Mouse (Mus musculus): Measurements from ENCODE around the gene Cntn4. TPM values are rescaled to one million over a fixed set of nuclear protein-coding genes. Genes with fewer than 3 reads are reported as not detected.

Cntn4 gene
- polyA plus RNA-seq, 2 experiments: 1.2 to 1.9 TPM

DNA sequence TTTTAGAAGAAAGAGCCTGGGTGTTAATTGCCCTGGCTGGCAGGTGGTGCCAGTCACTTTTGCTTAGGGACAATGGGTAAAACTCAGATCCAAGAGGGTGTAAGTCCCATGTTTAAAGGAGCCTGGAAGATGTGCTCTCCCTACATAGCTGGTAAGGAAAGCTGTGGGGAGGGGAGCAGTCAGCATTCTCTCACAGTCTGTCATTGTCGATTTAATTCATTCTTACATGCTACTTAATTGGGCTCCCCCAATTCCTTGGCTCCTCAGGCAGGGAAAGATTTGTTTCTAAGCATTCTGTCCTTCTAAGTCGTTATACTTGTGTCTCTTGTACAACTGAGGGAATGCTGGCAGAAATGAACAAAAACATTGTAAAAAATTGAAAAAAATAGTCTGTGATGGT is 4.0 kb downstream of the Cntn4 start:
- Histone ChIP-seq H3K4me2 (replicated peaks; ENCODE audit: low read depth, low read length, severe bottlenecking) (no peak overlapping the region), H3K27ac (replicated peaks; ENCODE audit: low read depth, low read length) (no peak overlapping the region), H3K9ac (ENCODE audit: low read depth, low read length, severe bottlenecking) (no peak overlapping the region), H3K4me3 (replicated peaks; ENCODE audit: low read length) (no peak overlapping the region), H3K4me1 (ENCODE audit: control insufficient read depth, insufficient read depth, low read length) (peaks cover 4% of the 10 kb centered on the region; the same call in 1 of the 2 replicates), H3K27me3 (ENCODE audit: control insufficient read depth, insufficient read depth, low read length) (peaks cover 42% of the 10 kb centered on the region), H3K36me3 (ENCODE audit: control insufficient read depth, insufficient read depth, low read length) (no peaks in the 10 kb centered on the region), H3K9me3 (ENCODE audit: control insufficient read depth, low read length) (no peaks in the 10 kb centered on the region)
- DNase-seq (ENCODE audit: low spot score) (no peak), ATAC-seq (ENCODE audit: low FRiP score, low read depth) (no peak)
- no peak for TF ChIP-seq POLR2A (IDR thresholded peaks at IDR 0.05; ENCODE audit: borderline replicate concordance, extremely low read depth, insufficient read depth, insufficient read length)
- WGBS: 59% methylated on average over 2 of the region's 2 CpGs

DNA sequence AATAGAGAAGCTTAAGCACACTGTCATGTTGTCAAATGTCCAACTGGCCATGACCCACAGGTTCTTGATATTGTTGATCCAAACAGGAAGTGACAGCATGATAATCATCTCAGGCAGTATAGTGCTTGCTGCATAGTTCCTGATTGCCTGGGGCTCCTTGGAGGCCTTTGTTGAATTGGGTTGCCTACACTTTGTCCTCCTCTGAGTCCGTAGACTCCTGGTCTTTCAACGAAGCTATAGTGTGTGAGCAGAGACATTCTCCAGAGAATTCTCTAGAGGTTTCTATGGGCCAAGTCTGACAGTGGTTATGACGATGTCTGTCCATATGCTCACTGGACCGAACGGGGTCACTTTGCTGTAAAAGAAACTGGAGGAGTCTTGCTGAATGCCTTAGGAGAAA is 5.8 kb downstream of the Cntn4 start:
- Histone ChIP-seq H3K36me3 (ENCODE audit: control insufficient read depth, insufficient read depth, low read length) (no peaks in the 10 kb centered on the region), H3K27ac (replicated peaks; ENCODE audit: low read depth, low read length) (no peak overlapping the region), H3K27me3 (ENCODE audit: control insufficient read depth, insufficient read depth, low read length) (peaks cover 26% of the 10 kb centered on the region), H3K9ac (ENCODE audit: low read depth, low read length, severe bottlenecking) (no peak overlapping the region), H3K9me3 (ENCODE audit: control insufficient read depth, low read length) (no peaks in the 10 kb centered on the region), H3K4me1 (ENCODE audit: control insufficient read depth, insufficient read depth, low read length) (no peaks in the 10 kb centered on the region), H3K4me3 (replicated peaks; ENCODE audit: low read length) (no peak overlapping the region), H3K4me2 (replicated peaks; ENCODE audit: low read depth, low read length, severe bottlenecking) (no peak overlapping the region)
- ATAC-seq (ENCODE audit: low FRiP score, low read depth) (no peak), DNase-seq (ENCODE audit: low spot score) (no peak)
- TF ChIP-seq POLR2A (IDR thresholded peaks at IDR 0.05; ENCODE audit: borderline replicate concordance, extremely low read depth, insufficient read depth, insufficient read length): no peak
- 79% methylated on average over 5 of the region's 5 CpGs for WGBS

DNA sequence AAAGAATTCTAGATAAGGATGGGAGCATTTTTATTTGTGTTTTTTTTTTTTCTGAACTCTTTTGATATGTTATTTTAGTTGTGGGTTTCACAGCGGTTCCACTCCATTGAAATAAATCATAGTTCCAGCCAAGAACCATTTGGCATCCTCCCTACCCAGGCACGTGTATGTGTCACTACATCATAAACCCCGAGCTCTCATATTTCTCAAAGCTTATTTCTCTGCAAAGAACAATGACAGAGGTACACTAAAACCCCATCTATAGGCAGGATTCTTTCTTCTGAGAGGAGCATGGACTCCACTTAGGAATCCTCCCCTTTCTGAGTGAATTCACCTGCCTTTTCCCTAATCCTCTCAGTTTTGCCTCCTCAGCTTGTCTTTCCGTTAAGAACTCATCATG is 6.7 kb downstream of the Cntn4 start:
- DNase-seq (ENCODE audit: low spot score) (no peak), ATAC-seq (ENCODE audit: low FRiP score, low read depth) (no peak)
- Histone ChIP-seq H3K4me2 (replicated peaks; ENCODE audit: low read depth, low read length, severe bottlenecking) (no peak overlapping the region), H3K4me1 (ENCODE audit: control insufficient read depth, insufficient read depth, low read length) (no peaks in the 10 kb centered on the region), H3K9ac (ENCODE audit: low read depth, low read length, severe bottlenecking) (no peak overlapping the region), H3K27ac (replicated peaks; ENCODE audit: low read depth, low read length) (no peak overlapping the region), H3K27me3 (ENCODE audit: control insufficient read depth, insufficient read depth, low read length) (peaks cover 18% of the 10 kb centered on the region), H3K36me3 (ENCODE audit: control insufficient read depth, insufficient read depth, low read length) (no peaks in the 10 kb centered on the region), H3K4me3 (replicated peaks; ENCODE audit: low read length) (no peak overlapping the region), H3K9me3 (ENCODE audit: control insufficient read depth, low read length) (no peaks in the 10 kb centered on the region)
- TF ChIP-seq POLR2A (IDR thresholded peaks at IDR 0.05; ENCODE audit: borderline replicate concordance, extremely low read depth, insufficient read depth, insufficient read length): no peak
- WGBS: 49% methylated on average over 4 of the region's 4 CpGs

DNA sequence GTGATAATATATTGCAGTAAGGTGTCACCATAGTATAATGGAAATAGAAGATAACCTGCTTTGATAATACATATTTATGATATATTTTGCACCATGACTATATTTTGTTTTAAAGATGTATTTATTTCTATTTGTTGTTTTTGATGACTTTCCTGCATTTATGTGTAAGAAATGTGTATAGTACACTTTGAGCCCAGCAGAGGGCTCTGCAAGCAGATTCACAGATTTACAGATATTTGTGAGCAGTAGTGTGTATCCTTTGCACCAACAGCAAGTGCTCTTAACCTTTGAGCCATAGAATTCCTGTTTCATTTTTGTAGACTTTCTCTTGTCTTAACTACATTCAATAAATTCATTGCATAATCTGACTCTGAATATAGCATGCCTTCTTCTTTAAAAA is 10.7 kb downstream of the Cntn4 start:
- DNase-seq (ENCODE audit: low spot score) (no peak), ATAC-seq (ENCODE audit: low FRiP score, low read depth) (no peak)
- H3K36me3 ChIP-seq (ENCODE audit: control insufficient read depth, insufficient read depth, low read length): no peaks in the 10 kb centered on the region
- no peaks in the 10 kb centered on the region for H3K4me1 ChIP-seq (ENCODE audit: control insufficient read depth, insufficient read depth, low read length)
- no peak overlapping the region for H3K27ac ChIP-seq (replicated peaks; ENCODE audit: low read depth, low read length)
- no peaks in the 10 kb centered on the region for H3K9me3 ChIP-seq (ENCODE audit: control insufficient read depth, low read length)
- H3K9ac ChIP-seq (ENCODE audit: low read depth, low read length, severe bottlenecking): no peak overlapping the region
- no peak for TF ChIP-seq POLR2A (IDR thresholded peaks at IDR 0.05; ENCODE audit: borderline replicate concordance, extremely low read depth, insufficient read depth, insufficient read length)
- H3K4me2 ChIP-seq (replicated peaks; ENCODE audit: low read depth, low read length, severe bottlenecking): no peak overlapping the region
- H3K27me3 ChIP-seq (ENCODE audit: control insufficient read depth, insufficient read depth, low read length): no peaks in the 10 kb centered on the region
- H3K4me3 ChIP-seq (replicated peaks; ENCODE audit: low read length): no peak overlapping the region

DNA sequence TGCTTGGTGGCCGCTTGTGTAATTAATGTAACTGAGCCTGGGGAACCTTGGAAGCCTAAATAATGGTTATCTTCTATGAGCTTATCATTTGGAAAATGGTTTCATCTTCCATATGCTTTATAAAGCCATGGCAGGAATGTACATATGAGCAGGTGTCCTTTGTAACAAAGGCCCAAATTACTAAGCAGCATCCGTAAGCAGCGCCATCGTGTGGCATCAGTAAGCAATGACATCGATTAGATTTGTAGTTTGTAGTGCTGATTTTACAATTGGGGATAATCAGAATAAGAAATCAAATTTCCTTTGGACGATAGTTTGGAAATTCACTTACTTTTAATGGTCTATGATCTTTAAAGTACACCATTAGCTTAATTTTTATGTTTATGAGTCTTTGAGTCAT is 64.6 kb downstream of the Cntn4 start:
- Histone ChIP-seq H3K27ac (replicated peaks; ENCODE audit: low read depth, low read length) (no peak overlapping the region), H3K4me3 (replicated peaks; ENCODE audit: low read length) (no peak overlapping the region), H3K9me3 (ENCODE audit: control insufficient read depth, low read length) (no peaks in the 10 kb centered on the region), H3K36me3 (ENCODE audit: control insufficient read depth, insufficient read depth, low read length) (no peaks in the 10 kb centered on the region), H3K4me1 (ENCODE audit: control insufficient read depth, insufficient read depth, low read length) (no peaks in the 10 kb centered on the region), H3K4me2 (replicated peaks; ENCODE audit: low read depth, low read length, severe bottlenecking) (no peak overlapping the region), H3K9ac (ENCODE audit: low read depth, low read length, severe bottlenecking) (no peak overlapping the region), H3K27me3 (ENCODE audit: control insufficient read depth, insufficient read depth, low read length) (no peaks in the 10 kb centered on the region)
- no peak for TF ChIP-seq POLR2A (IDR thresholded peaks at IDR 0.05; ENCODE audit: borderline replicate concordance, extremely low read depth, insufficient read depth, insufficient read length)
- 28% methylated on average over 6 of the region's 6 CpGs for WGBS
- DNase-seq (ENCODE audit: low spot score) (no peak), ATAC-seq (ENCODE audit: low FRiP score, low read depth) (no peak)

DNA sequence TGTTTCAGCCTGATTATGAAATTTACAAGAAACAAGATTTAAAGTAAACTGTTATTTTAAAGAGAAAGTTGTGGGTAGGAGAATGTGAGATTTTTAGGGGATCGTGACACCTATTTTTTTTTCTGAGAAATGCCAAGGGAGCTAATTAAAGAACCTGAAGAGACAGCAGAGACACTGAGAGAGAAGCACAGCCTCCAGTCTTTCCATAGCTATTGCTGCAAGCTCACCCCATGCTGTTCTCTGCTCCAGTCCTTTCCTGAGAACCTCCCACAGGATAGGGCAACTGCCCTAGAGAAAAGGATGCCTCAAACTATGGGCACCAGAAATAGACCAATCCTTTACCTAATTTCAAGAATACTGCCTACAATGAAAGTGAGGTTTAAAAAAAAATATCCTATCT is 103.2 kb downstream of the Cntn4 start:
- no peak overlapping the region for H3K9ac ChIP-seq (ENCODE audit: low read depth, low read length, severe bottlenecking)
- H3K4me2 ChIP-seq (replicated peaks; ENCODE audit: low read depth, low read length, severe bottlenecking): no peak overlapping the region
- no peak overlapping the region for H3K27ac ChIP-seq (replicated peaks; ENCODE audit: low read depth, low read length)
- TF ChIP-seq POLR2A (IDR thresholded peaks at IDR 0.05; ENCODE audit: borderline replicate concordance, extremely low read depth, insufficient read depth, insufficient read length): no peak
- DNase-seq (ENCODE audit: low spot score): no peak
- no peaks in the 10 kb centered on the region for H3K36me3 ChIP-seq (ENCODE audit: control insufficient read depth, insufficient read depth, low read length)
- WGBS: 75% methylated on average over 1 of the region's 1 CpGs
- H3K9me3 ChIP-seq (ENCODE audit: control insufficient read depth, low read length): no peaks in the 10 kb centered on the region
- ATAC-seq (ENCODE audit: low FRiP score, low read depth): no peak
- H3K4me1 ChIP-seq (ENCODE audit: control insufficient read depth, insufficient read depth, low read length): no peaks in the 10 kb centered on the region
- no peak overlapping the region for H3K4me3 ChIP-seq (replicated peaks; ENCODE audit: low read length)
- no peaks in the 10 kb centered on the region for H3K27me3 ChIP-seq (ENCODE audit: control insufficient read depth, insufficient read depth, low read length)
